Mouse (Mus musculus): ENCODE measurements around the gene Map6.

GRCm38 (mm10) chr7:99304949-99305372, 37.7 kb downstream of the Map6 start:
- TF ChIP-seq GATA1 (IDR thresholded peaks at IDR 0.05; ENCODE audit: low read length) (no peak), TAL1 (IDR thresholded peaks at IDR 0.05; ENCODE audit: low read length) (no peak)

Data from erythroblast, embryonic 14.5 days (primary cell).